In genomic region chr2:163787086-163787485, GRCm38 (mm10) we compare ENCODE assay signal across 23 mouse cellular contexts. TPM values are rescaled to one million over a fixed set of nuclear protein-coding genes. Genes with fewer than 3 reads are reported as not detected.
"Had no signal": no experiment of that assay in that cellular context is flagged by ENCODE, and none has a peak within 500 bp of the region (broad histone marks: within the 10 kb centered on the region; RNA-seq: fewer than 3 reads in every experiment).

No protein-coding gene starts in this region.

- H3K9ac ChIP-seq: heart, embryonic 12.5 days; heart, embryonic 13.5 days; heart, embryonic 15.5 days; hindbrain, embryonic 12.5 days; hindbrain, embryonic 13.5 days; hindbrain, embryonic 14.5 days; hindbrain, embryonic 15.5 days; intestine, embryonic 15.5 days; kidney, embryonic 15.5 days had no signal

- H3K4me3 ChIP-seq: heart, embryonic 12.5 days; heart, embryonic 13.5 days; heart, embryonic 15.5 days; hindbrain, embryonic 10.5 days; hindbrain, embryonic 12.5 days; hindbrain, embryonic 13.5 days; hindbrain, embryonic 15.5 days; intestine, embryonic 15.5 days; kidney, embryonic 15.5 days; layer of hippocampus, adult 2 months; left cerebral cortex, adult 2 months had no signal

- H3K9me3 ChIP-seq: heart, embryonic 12.5 days; heart, embryonic 13.5 days; heart, embryonic 15.5 days; hindbrain, embryonic 10.5 days; hindbrain, embryonic 12.5 days; hindbrain, embryonic 13.5 days; hindbrain, embryonic 15.5 days; intestine, embryonic 15.5 days; kidney, embryonic 15.5 days had no signal

- H3K27ac ChIP-seq: heart, embryonic 13.5 days; heart, embryonic 15.5 days; hindbrain, embryonic 10.5 days; hindbrain, embryonic 12.5 days; hindbrain, embryonic 13.5 days; hindbrain, embryonic 14.5 days; hindbrain, embryonic 15.5 days; hindbrain, postnatal 0 days; intestine, embryonic 15.5 days; kidney, embryonic 15.5 days; kidney, postnatal 0 days; layer of hippocampus, adult 2 months; left cerebral cortex, adult 2 months had no signal

- H3K4me2 ChIP-seq: heart, embryonic 11.5 days; heart, embryonic 12.5 days; heart, embryonic 13.5 days; heart, embryonic 15.5 days; hindbrain, embryonic 12.5 days; hindbrain, embryonic 13.5 days; hindbrain, embryonic 14.5 days; hindbrain, embryonic 15.5 days; intestine, embryonic 15.5 days; kidney, embryonic 15.5 days had no signal

- H3K4me1 ChIP-seq: hindbrain, embryonic 10.5 days; hindbrain, embryonic 12.5 days; hindbrain, embryonic 13.5 days; hindbrain, embryonic 15.5 days; intestine, embryonic 15.5 days; kidney, embryonic 15.5 days had no signal

- ATAC-seq: hindbrain, embryonic 16.5 days; inflammation-experienced regulatory T-cells, adult 6 months had no signal

- H3K36me3 ChIP-seq: heart, embryonic 12.5 days; heart, embryonic 13.5 days; heart, embryonic 15.5 days; hindbrain, embryonic 10.5 days; hindbrain, embryonic 12.5 days; hindbrain, embryonic 13.5 days; hindbrain, embryonic 15.5 days; intestine, embryonic 15.5 days; kidney, embryonic 15.5 days had no signal

- H3K27me3 ChIP-seq: heart, embryonic 12.5 days; hindbrain, embryonic 12.5 days; hindbrain, embryonic 13.5 days; hindbrain, embryonic 15.5 days; intestine, embryonic 15.5 days; kidney, embryonic 15.5 days had no signal

RNA-seq across cellular contexts. Expression of gene Ccn5, which starts 33.6 kb away (rescaled TPM):
- total RNA-seq: hematopoietic stem cell, adult 5-6 weeks; layer of hippocampus, adult 18-20 months; layer of hippocampus, adult 2 months; layer of hippocampus, postnatal 14 days; layer of hippocampus, postnatal 25 days; left cerebral cortex, adult 18-20 months had no signal
- polyA plus RNA-seq: hindbrain, embryonic 14.5 days; inflammation-experienced regulatory T-cells, adult 6 months; intestine, postnatal 0 days had no signal
